Mouse (Mus musculus) adipocyte (in vitro differentiated cells): ENCODE data around the gene Fbxo11.
"Not testable (repeated sequence)": the region's sequence is repeated elsewhere in the genome, so short reads cannot be mapped to it uniquely, and the experiment has no call there.

ENCODE experiments used
- DNase-seq: peaks from one replicate; pipeline ENCODE4 v3.0.0-alpha.2; 2016; ENCODE audit warnings: low spot score

Gene Fbxo11

DNA sequence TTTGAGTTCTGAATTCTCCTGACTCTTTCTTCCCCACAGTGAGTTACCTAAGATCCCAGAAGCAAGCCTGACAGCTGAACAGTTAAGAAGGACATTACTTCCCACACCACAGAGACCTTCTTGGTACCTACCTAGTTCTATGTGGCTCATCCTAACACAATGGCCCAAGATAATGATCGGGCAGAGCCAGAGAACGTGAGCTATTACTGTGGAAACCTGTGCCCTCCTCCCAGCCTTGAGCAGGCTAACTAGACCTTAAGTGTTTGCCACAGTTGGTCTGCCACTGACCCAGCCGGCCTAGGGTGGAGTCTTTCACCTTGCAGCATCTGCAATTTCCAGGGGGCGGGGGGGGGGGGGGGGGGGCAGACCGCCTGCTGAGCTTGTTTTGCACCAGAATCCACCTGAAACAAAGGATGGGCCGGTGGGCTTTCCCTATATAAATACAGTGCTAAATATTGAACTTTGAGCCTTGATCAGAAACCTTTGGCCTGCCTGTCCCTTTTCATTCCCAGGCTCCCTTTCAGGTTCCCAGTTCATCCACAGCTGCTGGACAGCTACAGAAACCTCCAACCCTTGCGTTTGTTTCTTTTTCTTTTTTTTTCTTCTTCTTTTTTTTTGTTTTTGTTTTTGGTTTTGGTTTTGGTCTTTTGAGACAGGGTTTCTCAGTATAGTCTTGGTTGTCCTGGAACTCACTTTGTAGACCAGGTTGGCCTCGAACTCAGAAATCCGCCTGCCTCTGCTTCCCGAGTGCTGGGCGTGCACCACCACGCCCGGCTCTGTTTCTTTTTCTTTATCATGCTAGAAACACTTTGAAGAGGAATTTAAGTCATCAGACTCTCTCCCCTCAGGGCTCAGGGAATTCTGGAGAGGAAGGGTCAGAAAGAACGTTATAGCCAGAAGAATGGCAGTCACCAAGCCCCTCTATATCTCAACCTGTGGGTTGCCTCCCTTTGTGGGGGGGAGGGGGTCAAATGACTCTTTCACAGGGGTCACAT lies 101.7 kb downstream of the Fbxo11 start:
- DNase-seq: no peak

DNA sequence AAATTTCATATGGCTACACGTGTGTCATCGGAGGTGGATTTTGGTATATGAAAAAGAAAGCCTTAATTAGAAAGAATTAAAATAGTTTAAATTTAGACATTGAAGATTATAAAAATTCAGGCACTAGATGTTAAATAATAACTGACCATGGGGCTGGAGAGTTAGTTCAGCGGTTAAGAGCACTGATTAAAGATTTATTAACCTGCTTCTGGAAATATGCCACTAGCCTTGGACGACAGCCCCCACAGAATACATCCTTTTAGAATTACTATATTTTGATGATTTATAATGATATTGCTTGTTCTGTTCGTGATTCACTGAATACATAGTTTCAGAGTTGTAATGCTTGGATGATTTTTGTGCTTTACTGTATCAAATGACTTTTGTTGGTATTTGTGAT lies 105.2 kb downstream of the Fbxo11 start:
- not testable (repeated sequence) for DNase-seq

DNA sequence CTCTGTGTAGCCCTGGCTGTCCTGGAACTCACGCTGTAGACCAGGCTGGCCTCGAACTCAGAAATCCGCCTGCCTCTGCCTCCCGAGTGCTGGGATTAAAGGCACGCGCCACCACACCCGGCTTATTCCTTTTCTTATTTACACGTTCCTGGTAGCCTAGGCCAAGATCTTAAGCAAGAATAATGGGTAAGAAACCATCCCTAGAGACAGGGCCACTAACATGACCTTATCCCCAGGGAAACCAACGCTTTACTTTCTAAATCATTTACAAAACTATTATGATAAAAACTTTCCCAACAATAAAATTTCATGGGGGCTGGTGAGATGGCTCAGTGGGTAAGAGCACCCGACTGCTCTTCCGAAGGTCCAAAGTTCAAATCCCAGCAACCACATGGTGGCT lies 105.7 kb downstream of the Fbxo11 start:
- DNase-seq: not testable (repeated sequence)

DNA sequence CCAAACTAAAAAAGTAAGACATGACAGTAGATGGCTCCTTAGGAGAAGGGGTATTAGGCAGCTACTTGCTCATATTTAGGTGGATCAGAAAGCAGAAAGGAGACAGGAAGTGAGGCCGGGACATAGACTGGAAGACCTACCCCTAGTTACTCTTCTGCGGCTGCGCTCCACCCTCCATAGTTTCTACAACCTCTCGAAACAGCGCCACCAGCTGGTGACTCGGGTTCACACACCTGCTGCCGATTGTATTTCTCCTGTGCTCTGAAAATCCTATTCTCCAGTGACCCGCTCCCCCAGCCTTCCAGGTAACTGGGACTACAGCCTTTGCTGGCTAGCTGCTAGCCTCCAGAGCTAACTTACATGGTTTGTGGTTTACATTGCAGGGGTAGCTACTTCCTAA lies 106.8 kb downstream of the Fbxo11 start:
- no peak for DNase-seq

DNA sequence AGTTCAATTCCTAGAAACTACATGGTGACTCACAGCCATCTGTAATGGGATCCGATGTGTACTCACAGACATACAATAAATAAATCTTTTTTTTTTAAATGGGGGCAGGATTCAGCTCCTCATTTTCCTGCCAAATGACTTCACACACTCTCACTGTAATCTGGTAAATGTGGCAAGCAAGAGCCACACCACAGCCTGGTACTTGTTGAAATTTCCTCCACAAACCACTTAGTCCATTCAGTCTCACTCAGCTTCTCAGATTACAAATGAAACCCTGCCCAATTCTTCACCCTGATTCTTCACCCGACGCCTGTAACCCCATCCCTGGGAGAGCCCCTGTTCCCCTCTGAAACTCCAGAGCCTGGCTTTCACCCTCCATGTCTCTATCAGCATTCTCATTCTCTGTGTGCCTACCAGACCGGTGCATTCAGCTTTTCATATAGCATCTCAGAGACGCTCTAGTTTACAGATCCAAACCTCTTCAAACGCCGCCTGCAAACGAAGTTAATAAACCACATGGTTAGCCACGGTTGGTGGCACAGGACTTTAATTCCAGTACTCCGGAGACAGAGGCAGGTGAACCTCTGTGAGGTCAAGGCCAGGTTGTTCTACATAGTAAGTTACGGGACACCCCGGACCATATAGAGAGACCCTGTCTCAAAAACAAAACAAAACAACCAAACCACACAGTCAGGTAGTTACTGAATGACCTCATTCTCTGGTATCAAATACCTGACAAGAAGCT lies 107.8 kb downstream of the Fbxo11 start:
- peak; percentile 39 for DNase-seq

DNA sequence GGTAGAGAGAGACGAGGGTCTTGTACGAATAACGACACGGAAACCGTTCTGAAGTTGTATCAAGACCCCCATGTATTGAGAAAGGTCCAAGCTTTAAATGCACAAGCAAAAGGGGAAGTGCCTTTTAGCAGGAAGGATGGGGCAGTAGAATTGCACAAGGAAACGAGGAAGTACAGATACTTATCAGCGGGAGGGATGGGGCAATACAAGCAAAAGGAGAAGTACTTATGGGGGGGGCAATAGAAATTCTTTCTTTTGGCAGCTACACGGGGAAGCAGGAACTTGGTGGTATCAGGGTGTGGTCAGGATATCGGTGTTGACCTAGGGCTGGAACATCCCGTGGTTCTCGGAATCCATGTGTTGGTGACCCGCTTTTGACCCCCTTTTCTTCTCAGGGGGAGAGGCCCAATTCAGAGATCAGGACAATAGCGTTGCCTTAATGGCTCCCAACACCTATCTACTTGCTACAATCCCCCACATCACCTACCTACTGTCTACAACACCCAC lies 110.4 kb downstream of the Fbxo11 start:
- DNase-seq: not testable (repeated sequence)

DNA sequence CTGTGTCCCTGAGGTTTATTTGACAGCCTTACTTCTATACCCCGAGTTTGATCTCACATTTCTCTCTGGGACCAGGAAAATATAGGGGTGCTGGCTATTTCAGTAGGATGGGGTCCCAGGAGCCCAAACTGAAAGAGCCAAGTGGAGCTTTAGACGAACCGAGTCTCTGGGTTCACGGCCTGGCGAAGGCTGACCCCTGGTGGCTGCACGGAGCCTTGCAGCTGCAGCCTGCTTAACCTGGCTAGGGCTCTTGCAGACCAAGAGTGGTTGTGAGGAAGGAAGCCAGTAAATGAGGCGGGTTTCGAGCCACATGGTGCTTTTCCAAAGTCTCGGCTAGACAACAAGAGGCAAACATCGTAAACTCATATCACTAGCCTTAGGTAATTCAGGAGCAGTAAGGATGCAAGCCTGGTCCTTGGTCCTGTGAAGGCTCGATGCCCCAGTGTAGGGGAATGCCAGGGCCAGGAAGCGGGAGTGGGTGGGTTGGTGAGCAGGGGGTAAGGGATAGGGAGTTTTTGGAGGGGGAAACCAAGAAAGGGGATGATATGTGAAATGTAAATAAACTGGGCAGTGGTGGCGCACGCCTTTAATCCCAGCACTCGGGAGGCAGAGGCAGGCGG lies 116.0 kb downstream of the Fbxo11 start:
- peak; percentile 81 for DNase-seq
